Mouse (Mus musculus) neural tube, embryonic 11.5 days (tissue): ENCODE results near the gene Gm2115. TPM values are rescaled to one million over a fixed set of nuclear protein-coding genes. Genes with fewer than 3 reads are reported as not detected.

Experiments
- ATAC-seq: fragments of 200-750 bp; cut with Nextera tagmentation; 2 replicates; pipeline ENCODE4 v1.8.0; 2017; ENCODE audit warnings: moderate number of reproducible peaks, mild to moderate bottlenecking, moderate TSS enrichment, moderate library complexity; ENCODE audit not compliant: insufficient read depth, low FRiP score, low TSS enrichment
- DNase-seq: peaks from one replicate; pipeline ENCODE4 v3.0.0-alpha.2; 2015; ENCODE audit warnings: low spot score
- H3K27ac ChIP-seq: fragments of 300-500 bp; sonication (generic); 2 replicates; pipeline ENCODE4 v1.5.1; 2014; ENCODE audit warnings: low read depth, mild to moderate bottlenecking, low read length
- H3K27me3 ChIP-seq: fragments of 300-500 bp; sonication (generic); 2 replicates; pipeline ENCODE4 v1.6.1; 2014; ENCODE audit warnings: mild to moderate bottlenecking, low read length, mixed read lengths; ENCODE audit not compliant: control insufficient read depth, insufficient read depth
- H3K36me3 ChIP-seq: fragments of 300-500 bp; sonication (generic); 2 replicates; pipeline ENCODE4 v1.6.1; 2014; ENCODE audit warnings: mild to moderate bottlenecking, low read length, moderate library complexity, mixed read lengths; ENCODE audit not compliant: control insufficient read depth, insufficient read depth
- H3K4me1 ChIP-seq: fragments of 300-500 bp; sonication (generic); 2 replicates; pipeline ENCODE4 v1.6.1; 2014; ENCODE audit warnings: low read length, mixed read lengths; ENCODE audit not compliant: control insufficient read depth, insufficient read depth
- H3K4me2 ChIP-seq: fragments of 300-500 bp; sonication (generic); 2 replicates; pipeline ENCODE4 v1.6.1; 2014; ENCODE audit warnings: low read depth, mild to moderate bottlenecking, moderate library complexity
- H3K4me3 ChIP-seq: fragments of 300-500 bp; sonication (generic); 2 replicates; pipeline ENCODE4 v1.5.1; 2014; ENCODE audit warnings: low read depth, low read length
- H3K9ac ChIP-seq: fragments of 300-500 bp; sonication (generic); 2 replicates; pipeline ENCODE4 v1.6.1; 2014; ENCODE audit warnings: mild to moderate bottlenecking, low read length
- H3K9me3 ChIP-seq: fragments of 300-500 bp; sonication (generic); 2 replicates; pipeline ENCODE4 v1.6.1; 2016; ENCODE audit warnings: low read length; ENCODE audit not compliant: control insufficient read depth
- WGBS: fragments of 180-500 bp; shearing (Covaris S2); extraction: QIAGEN DNeasy Blood & Tissue Kit; methylation state at CpG from one replicate; pipeline ENCODE4 v1.1.7; 2014; 5-methylcytosine and 5-hydroxymethylcytosine counted together
- polyA plus RNA-seq: library from polyadenylated mRNA; unstranded; fragments of >200 nt; fragmentation: Nextera tagmentation; extraction: Ambion mirVana; gene quantifications from 2 replicates; pipeline ENCODE4 v1.2.1, GENCODE M21; 2014

Gm2115 gene
- 0.07 and 0.11 TPM in 2 replicates for polyA plus RNA-seq

- Histone ChIP-seq H3K9ac (peak within 1 kb of the TSS; percentile 12), H3K4me2 (peak within 1 kb of the TSS; percentile 63), H3K27ac (no peak within 1 kb of the TSS), H3K4me1 (no peaks in the 10 kb centered on the region), H3K9me3 (no peaks in the 10 kb centered on the region), H3K27me3 (peaks cover 16% of the 10 kb centered on the region), H3K36me3 (no peaks in the 10 kb centered on the region), H3K4me3 (peak within 1 kb of the TSS; percentile 34)
- peak; percentile 79 for ATAC-seq
- WGBS = 1% methylated on average over 52 of the region's 52 CpGs
- peak; percentile 67 for DNase-seq
Observed at GRCm38 (mm10) chr7:84528796-84529533, at the start of gene Gm2115. Gene Gm2115 (plus strand): TSS chr7:84528954.

DNA sequence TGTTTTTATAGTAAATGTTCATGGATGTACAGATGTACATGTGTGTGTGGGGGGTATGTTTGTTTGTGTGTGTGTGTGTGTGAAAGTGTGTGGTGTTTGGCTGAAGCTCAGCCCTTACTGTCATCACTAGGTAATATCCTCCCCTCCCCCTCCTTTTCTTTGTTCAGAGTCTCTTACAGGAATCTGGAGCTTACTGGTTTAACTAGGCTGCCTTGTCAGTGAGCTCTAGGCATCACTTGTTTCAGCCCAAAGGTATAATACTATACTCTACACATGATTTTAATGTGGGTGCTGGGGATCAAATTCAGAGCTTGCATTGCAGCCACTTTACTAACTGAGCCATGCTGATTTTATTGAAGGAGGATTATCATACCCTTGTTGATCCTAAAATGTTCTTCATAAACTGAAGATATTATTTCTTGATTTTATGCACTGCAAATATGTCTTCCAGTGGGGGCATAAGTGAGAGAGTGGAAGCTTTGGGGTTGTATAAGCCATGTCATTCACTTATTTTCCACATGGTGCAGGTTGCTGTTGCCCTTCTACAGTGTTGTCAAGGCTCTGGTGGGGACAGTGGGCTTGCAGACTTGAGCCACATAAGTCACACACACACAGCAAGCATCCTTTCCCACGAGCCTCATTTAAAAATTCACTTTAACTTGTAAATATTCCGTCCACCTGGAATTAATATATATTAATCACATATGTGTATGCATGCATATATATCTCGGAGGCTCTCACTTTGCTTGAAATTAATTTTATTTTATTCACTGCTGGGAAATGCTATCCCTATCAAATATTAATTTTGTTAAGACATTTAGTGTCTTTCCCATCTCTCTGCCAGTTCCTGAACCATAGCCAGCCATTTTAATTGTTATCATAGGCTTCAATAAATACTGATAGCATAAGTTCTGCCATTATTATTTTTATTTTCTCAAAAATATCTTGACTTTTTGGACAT is 45.0 kb upstream of the Gm2115 start:
- H3K4me1 ChIP-seq = no peaks in the 10 kb centered on the region
- no peaks in the 10 kb centered on the region for H3K36me3 ChIP-seq
- 79% methylated on average over 3 of the region's 3 CpGs for WGBS
- H3K4me2 ChIP-seq = no peak overlapping the region
- ATAC-seq (no peak), DNase-seq (no peak)
- H3K9ac ChIP-seq = no peak overlapping the region
- H3K4me3 ChIP-seq = no peak overlapping the region
- H3K27ac ChIP-seq = no peak overlapping the region
- H3K27me3 ChIP-seq = no peaks in the 10 kb centered on the region
- H3K9me3 ChIP-seq = no peaks in the 10 kb centered on the region

GRCm38 (mm10) chr7:84486485-84486884 is 42.3 kb upstream of the Gm2115 start:
- H3K27ac ChIP-seq = no peak overlapping the region
- H3K4me3 ChIP-seq = no peak overlapping the region
- H3K4me1 ChIP-seq = no peaks in the 10 kb centered on the region
- no peak overlapping the region for H3K4me2 ChIP-seq
- 83% methylated on average over 2 of the region's 2 CpGs for WGBS
- H3K36me3 ChIP-seq = no peaks in the 10 kb centered on the region
- no peak for ATAC-seq
- H3K9me3 ChIP-seq = no peaks in the 10 kb centered on the region
- H3K27me3 ChIP-seq = no peaks in the 10 kb centered on the region
- DNase-seq = no peak
- no peak overlapping the region for H3K9ac ChIP-seq

DNA sequence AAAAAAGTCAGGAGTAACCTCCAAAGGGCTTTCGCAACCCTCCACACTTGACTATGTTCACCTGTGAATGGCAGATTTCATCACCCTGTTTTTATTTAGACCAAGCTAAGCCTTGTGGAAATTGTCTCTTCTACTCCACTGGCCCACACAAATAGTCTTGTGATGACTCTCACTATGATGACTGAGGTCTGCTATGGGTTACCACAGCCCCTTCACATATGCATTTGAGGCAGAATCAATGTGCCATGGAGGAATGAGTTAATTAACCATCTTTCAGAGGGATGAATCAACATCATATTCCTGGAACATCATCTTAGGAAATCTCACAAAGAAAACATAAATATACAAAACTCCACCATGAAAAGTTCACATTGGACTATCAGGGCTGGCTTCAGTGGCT is 25.6 kb upstream of the Gm2115 start:
- no peaks in the 10 kb centered on the region for H3K27me3 ChIP-seq
- 96% methylated on average over 1 of the region's 1 CpGs for WGBS
- no peaks in the 10 kb centered on the region for H3K36me3 ChIP-seq
- no peak overlapping the region for H3K27ac ChIP-seq
- no peak overlapping the region for H3K9ac ChIP-seq
- H3K9me3 ChIP-seq = no peaks in the 10 kb centered on the region
- DNase-seq (no peak), ATAC-seq (no peak)
- H3K4me3 ChIP-seq = no peak overlapping the region
- no peak overlapping the region for H3K4me2 ChIP-seq
- H3K4me1 ChIP-seq = no peaks in the 10 kb centered on the region

DNA sequence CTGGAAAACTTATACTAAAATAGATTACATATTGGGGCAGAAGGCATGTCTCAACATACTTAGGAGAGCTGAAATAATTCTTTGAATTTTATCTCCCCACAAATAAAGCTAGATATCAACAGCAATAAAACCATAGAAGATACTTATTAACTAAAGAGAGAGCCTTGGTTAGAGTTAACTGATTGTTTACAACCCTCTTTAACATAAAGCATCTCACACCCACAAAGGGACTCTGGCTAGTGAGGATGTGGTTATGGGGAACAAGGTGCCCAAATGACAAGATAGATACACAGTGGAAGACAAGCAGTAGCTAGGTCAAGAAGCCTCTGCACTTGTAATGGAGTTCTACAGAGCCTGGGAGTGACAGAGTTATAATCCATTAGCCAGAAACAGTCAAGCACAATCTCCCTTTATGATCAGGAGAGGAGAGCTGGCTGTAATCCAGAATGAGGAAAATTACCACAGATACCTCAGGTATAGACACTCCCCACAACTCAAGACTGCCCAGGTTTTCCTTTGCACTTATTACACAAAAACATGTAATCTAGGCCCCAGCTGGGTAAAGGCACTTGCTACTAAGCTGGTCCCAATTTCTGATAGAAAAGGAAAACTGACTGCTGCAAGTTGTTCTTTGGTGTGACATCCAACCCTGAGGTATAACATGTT is 10.1 kb upstream of the Gm2115 start:
- ATAC-seq (no peak), DNase-seq (no peak)
- no peak overlapping the region for H3K4me2 ChIP-seq
- H3K36me3 ChIP-seq = no peaks in the 10 kb centered on the region
- H3K4me3 ChIP-seq = no peak overlapping the region
- no peaks in the 10 kb centered on the region for H3K4me1 ChIP-seq
- H3K27me3 ChIP-seq = no peaks in the 10 kb centered on the region
- H3K9me3 ChIP-seq = no peaks in the 10 kb centered on the region
- H3K9ac ChIP-seq = no peak overlapping the region
- H3K27ac ChIP-seq = no peak overlapping the region

DNA sequence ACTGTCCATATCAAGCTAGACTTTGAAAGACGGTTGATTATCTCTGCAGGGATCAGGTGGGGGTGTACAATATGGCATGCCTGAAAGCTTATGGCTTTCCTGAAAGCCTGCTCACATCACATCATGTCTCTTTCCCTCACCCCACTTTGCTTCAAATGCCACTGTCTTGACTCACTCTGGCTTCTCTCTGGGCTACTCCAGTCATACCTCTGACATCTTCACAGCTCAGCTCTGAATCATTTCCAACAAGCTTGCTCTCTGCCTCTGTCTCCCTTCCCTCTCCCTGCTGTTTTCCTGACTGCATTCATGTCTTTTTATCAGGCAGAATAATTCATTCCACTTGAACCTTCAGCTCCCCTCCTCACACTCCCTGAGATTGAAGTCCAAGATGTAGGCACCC is 7.4 kb upstream of the Gm2115 start:
- H3K9ac ChIP-seq = no peak overlapping the region
- H3K4me2 ChIP-seq = no peak overlapping the region
- no peaks in the 10 kb centered on the region for H3K27me3 ChIP-seq
- DNase-seq (no peak), ATAC-seq (no peak)
- 86% methylated on average over 1 of the region's 1 CpGs for WGBS
- no peaks in the 10 kb centered on the region for H3K9me3 ChIP-seq
- H3K27ac ChIP-seq = no peak overlapping the region
- no peaks in the 10 kb centered on the region for H3K36me3 ChIP-seq
- no peaks in the 10 kb centered on the region for H3K4me1 ChIP-seq
- H3K4me3 ChIP-seq = no peak overlapping the region

GRCm38 (mm10) chr7:84522426-84522825 is 6.3 kb upstream of the Gm2115 start:
- no peaks in the 10 kb centered on the region for H3K4me1 ChIP-seq
- no peaks in the 10 kb centered on the region for H3K27me3 ChIP-seq
- H3K9me3 ChIP-seq = no peaks in the 10 kb centered on the region
- H3K4me3 ChIP-seq = no peak overlapping the region
- ATAC-seq = no peak
- no peak for DNase-seq
- WGBS = 44% methylated on average over 1 of the region's 1 CpGs
- H3K9ac ChIP-seq = no peak overlapping the region
- H3K4me2 ChIP-seq = no peak overlapping the region
- no peaks in the 10 kb centered on the region for H3K36me3 ChIP-seq
- no peak overlapping the region for H3K27ac ChIP-seq

- ATAC-seq (no peak), DNase-seq (no peak)
- Histone ChIP-seq H3K27ac (no peak overlapping the region), H3K4me3 (no peak overlapping the region), H3K27me3 (peaks cover 16% of the 10 kb centered on the region), H3K9me3 (no peaks in the 10 kb centered on the region), H3K9ac (no peak overlapping the region), H3K4me1 (no peaks in the 10 kb centered on the region), H3K36me3 (no peaks in the 10 kb centered on the region), H3K4me2 (no peak overlapping the region)
- 52% methylated on average over 1 of the region's 1 CpGs for WGBS
Observed at GRCm38 (mm10) chr7:84526171-84526570, 2.6 kb upstream of the Gm2115 start.
